Mouse (Mus musculus) R1 (cell line): Measurements from ENCODE around the gene Sec1.

ENCODE experiments used
- DNase-seq: peaks from one replicate; pipeline ENCODE4 v3.0.0-alpha.2; 2018; ENCODE audit warnings: low read depth, low spot score

Sec1 gene

DNA sequence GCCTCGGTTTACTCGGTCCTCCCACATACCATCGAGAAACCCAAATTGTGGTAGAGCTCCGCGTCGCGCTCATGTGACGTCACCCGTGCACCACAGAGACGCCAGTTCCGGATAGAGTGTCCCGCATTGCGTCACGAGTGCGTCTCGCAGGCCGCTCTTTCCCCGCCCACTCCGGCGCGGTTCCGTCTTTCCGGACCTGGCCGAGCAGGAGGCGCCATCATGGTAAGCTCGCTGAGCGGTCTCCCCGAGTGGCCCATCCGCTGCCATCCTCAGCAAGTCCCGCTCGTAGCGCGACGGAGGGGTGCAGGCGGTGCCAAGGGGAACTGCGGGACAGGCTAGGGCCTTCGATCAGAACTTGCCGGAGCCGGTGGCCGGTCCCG is 23.7 kb upstream of the Sec1 start, which contains the start of gene Sphk2:
Gene Sphk2 (minus strand): TSS at position 85 of the 380 bp plus-strand sequence.
- peak; percentile 99 for DNase-seq

DNA sequence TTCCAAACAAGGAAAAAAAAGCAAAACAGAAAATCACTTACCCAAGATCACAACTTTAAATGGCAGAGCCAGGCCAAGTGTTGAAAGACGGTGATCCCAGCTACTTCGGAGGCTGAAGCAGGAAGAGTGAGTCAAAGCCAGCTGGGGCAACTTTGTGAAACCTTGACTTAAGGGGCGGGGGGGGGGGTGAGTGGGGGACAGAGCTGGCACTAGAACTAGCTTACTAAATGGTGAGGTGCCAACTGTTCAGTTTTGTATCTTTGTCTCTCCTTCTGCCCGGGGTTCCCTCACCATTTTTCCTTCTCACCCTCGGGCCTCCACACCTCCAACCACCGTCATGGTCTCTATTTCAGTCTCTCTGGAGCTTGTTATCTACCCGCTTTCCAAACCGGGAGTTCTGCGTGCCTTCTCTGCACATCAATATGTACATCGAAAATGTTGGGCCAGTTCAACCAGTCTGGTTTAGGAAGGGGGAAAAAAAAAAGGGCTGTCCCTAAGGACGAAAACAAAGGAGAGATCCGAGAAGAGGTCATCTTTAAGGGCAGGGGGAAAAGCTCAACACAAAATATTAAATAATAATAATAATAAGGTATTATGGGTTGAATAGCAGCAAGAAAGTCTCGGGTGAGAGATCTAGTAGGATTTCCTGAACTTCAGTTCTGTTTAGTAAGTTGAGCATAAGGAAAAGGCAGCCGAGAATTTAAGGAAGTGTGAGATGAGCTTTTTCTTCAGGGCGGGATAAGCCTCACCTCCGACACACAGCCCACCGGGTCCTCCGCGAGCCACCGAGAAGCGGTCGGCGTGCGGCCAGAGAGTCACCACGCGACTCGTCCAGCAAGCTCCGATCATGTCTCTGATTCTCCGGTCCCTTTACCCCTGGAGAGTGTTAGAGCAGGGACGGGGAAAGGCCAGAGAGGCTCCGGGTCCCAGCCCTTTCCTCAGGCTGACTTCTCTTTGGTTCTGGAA is 23.0 kb upstream of the Sec1 start:
- DNase-seq: no peak

DNA sequence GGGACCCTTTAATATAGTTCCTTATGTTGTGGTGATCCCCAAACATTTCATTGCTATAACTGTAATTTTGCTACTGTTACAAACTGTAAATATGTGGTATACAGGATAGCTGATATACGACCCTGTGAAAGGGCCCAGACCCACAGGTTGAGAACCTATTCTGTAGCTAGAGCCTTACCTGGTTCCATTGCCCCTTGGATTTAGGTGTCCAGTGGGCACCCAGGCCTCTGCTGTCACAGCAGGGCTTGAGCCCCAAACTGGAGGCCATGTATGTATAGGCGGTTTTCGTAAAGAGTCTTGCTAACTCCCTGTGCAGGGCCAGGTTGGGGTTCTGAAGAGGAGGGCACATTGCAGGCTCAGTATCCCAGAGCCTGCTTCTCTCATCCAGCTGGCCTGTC is 22.3 kb upstream of the Sec1 start:
- DNase-seq: no peak

DNA sequence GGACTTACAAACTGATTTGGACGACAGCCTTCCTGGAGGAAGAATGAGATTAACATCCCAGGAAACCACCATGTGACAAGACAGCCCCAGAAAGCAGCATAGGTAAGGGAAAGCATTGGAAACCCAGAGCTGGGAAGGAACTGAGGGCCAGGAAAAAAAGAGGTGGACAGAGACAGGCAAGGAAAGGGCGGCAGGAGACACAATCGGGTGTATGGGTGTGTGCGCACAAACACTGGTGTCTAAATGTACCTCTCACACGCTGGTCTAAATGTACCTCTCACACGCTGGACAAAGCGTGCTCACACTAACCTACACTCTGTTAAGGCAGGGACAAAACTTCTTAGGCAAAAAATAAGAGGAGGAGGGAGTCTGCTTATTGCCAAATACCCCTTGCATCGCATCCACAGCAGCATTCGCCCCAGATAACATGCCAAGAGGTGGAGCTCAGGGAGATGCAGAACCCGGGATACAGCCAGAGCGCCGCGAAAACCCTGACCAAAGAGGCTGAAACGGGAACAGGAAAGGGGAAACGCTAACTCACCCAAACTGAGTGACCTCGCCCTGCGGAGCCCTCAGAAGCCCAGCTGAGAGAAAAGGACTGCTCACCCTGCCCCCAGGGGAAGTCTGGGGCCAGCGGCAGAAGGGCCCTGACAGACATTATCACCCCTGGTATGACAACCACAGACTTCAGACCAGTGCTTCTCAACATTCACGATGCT is 21.7 kb upstream of the Sec1 start:
- DNase-seq: no peak

DNA sequence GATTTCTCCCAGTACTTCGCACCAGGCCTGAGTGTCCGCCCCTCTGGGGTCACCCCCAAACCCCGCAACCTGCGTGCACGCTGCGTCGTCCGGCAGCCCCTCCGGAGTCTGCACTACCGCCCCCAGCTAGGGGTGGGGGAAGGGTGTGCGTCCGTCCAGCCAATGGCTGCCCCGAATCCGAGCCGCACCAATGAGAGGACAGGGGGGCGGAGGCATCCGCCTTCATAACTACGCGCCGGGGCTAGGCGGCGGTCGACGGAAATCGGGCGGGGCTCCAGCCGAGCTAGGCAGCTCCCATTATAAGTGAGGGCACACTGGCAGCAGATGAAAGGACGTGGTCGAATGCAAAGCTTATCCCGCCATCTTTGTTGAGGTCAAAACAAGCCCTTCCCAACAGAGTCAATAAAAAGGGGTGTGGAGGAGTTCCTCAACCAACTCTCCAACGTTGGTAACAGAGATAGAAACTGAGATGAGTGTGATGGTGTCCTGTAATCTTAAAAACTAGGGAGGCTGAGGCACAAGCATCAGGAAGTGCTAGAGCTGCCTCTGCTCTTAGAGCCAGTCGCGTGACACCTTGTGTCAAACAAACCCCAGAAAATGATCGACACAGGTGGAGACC is 21.0 kb upstream of the Sec1 start, which contains the start of gene Rpl18:
Gene Rpl18 (plus strand): TSS at position 368 of the 619 bp plus-strand sequence.
- DNase-seq: peak; percentile 99

DNA sequence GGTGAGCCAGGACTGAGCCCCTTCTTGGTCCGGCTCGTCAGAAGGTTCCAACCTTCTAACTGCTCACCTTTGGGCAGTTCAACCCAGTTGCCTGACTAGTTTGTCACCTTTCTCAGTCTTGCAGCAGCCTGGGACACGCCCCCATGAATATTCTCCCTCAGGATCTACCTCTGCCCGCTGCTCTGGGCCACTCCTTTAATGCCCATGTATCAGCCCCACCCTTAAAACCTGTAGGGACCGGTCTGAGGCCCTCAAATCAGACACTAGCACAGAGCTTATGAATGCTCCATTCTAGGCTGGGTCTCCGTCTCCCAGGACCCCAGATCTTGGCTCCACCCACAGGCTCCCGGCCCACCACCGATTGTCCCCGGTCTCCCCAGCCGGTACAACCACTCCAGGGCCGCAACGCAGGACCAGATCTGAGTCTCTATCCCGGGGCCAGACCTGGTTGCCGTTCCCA is 20.5 kb upstream of the Sec1 start:
- peak; percentile 86 for DNase-seq

DNA sequence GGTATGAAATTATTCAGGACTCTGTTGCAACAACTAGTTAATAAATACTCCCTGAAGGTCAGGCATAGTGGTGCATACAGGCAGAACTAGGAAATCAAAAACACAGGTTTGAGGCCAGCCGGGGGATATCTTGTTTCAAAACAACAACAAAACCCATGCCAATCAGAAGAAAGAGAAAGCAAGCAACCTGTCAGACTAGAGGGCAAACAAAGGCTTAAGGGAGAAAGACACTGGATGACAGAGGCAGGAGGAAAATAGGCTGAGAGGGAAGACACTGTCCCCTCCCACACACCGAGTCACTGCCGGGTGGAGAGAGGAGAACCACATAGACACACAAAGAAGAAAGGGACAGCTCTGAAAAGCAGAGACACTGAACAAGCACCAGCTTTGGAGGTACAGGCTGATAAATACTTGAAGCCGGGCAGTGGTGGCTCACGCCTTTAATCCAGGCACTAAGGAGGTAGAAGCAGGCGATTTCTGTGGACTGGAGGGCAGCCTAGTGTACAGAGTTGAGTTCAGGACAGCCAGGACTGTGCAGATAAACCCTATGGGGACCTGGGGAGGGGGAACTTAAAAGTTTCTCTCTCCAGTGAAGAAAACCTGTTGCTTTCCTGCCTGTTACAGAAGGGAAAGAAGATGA is 19.8 kb upstream of the Sec1 start:
- DNase-seq: no peak

DNA sequence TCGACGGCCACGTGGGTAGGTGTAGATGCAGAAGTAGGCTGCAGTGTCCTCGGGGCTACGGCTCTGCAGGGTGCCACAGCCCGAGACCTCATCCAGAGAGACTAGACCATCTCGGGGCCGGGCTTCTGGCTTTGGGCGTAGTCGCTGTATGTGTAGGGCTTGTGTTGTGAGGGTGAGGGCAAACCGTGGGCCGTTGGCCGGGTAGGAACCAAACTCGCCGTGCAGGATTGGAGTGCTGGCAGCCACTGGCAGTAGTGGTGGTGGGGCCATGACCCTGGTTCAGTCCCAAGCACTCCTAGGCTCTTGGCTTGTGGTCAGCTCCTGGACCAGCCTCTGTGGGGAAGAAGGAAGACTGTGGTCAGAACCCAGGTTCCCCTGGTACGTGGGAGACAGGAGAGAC is 19.2 kb upstream of the Sec1 start:
- no peak for DNase-seq

DNA sequence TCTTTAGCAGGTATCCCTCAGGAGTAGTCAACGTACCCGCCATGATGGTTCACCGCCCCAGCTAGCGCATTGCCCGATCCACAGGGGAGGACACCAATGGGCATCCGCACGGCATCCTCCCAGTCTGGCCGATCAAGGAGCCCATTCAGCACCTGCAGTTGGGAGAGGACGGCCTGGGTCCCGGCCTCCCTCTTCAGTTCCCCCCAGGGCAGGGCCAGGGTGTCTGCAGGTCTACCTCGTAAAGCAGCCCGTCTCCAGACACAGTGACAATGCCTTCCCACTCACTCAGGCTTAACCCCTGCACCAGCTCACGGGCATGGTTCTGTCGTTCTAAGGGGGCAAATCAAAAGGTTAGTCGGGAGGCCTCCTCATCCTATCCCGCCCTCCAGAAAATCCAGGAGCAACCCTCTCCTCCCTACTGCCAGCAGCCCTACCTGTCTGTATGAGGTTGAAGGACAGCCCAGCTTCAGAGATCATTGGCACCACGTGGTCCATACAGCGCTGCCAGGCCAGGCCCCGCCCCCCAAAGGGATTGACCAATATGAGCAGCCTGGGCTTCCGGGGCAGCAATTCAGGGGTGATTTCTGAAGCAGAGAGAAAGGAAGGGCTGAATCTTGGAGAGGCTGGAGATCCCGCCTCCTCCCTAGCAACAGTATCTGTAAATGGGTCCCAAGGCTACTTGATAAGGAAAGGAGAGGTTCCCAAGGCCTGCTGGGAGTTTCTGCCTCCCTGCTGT is 18.0 kb upstream of the Sec1 start:
- peak; percentile 72 for DNase-seq

DNA sequence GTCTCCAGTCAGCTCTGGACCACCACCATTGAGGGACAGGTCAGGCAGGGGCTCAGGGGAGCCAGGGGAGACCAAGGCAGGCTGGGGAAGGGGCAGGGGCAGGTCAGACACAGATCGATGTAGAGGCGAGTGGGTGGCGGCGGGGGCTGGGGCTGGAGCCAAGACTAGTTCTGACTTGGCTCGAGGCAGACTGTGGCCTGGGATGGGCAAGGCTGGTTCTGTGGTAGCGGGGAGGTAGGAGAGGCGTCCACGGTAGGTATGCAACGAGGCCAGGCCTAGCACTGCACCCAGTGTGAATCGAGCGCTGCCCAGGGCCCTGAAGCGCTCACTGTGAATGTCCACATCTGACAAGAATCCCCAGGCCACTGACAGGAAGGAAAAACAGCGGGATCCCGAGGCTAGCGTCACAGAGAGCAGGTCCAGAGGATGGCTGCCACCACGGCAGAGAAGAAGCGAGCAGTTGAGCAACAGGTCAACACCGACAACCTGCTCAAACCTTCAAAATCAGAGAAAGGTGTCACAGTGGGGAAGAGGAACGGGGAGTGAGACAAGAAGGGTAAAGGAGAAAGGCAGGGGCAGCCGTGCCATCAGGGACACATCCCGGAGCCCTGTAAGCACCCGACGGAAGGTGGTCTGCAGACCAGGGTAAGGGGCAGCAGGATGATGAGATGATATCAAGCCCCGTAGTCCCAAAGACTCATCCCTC is 17.3 kb upstream of the Sec1 start:
- no peak for DNase-seq

DNA sequence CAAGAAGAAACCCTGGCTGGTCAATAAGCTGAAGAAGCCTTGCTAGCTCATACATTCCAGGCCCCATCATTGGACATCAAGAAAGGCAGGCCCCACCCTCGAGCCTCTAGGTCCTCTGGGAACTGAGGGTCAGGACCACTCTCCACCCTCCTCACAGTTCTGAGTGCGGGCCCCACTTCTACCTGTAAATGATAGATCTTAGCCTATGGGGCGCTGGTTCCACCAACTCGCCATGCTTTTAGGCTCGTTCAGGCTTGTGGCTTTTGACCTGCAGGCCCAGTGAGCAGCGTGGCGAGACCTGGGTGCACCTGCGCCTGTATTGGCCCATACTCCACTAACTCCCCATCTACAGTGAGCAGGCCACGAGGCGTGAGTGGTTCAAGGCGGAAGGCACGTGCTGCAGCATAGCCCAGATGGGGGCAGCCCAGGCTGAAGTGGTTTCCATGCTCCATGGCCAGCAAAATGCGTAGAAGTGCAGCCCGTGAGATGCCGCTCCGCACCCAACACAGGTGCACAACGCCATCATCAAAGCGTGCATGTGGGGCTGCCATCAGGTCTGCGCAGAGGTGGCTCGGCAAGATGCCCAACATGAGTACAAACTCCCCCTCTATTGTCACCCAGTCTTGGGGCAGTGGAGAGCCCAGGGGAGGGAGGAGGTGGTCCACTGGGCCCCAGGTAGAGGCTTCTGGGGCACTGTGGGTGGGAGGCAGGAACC is 16.4 kb upstream of the Sec1 start:
- no peak for DNase-seq

DNA sequence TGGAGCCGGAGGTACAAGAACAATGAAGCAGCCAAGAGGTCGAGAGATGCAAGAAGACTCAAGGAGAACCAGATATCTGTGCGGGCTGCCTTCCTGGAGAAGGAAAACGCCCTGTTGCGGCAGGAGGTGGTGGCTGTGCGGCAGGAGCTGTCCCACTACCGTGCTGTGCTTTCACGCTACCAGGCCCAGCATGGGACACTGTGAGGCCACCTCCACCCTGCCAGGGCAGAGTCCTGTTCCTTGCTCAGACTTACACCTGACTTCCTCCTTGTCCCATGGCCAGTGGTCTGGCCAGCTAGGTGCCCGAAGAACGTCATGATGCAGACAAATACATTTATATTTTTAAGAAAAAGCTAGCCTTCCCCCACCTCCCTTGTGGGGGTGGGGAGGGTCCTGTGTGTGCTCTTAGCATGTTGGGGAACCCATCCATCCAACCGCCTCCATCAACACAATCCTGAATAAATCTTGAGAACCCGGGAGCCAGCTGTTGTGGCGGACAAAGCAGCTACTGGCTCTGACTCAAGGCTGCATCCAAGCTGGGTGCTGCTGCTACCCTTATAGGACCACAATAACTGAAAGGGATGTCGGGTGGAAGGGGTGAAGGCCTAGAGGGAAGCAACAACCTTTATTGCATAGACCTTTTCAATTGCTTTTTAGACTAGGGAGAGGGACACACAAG is 15.6 kb upstream of the Sec1 start:
- peak; percentile 39 for DNase-seq

DNA sequence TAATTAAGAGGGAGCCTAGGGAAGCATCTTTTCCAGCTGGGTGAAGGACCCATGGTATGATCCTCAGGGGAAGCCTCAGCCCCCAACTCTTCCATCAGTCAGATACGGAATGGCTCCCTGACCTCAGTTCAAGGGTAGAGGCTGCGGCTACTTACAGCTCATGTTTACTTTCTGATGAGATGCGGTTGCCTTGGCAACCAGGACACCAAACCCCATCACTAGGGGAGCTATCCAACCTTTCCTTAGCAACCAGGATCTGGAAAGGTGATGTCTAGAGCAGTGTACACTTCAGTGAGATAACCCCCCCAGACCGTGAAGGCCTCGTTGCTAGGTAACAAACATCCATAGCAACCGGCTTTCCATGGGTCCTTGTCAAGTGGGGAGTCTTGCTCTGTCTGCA is 14.8 kb upstream of the Sec1 start:
- peak; percentile 90 for DNase-seq

DNA sequence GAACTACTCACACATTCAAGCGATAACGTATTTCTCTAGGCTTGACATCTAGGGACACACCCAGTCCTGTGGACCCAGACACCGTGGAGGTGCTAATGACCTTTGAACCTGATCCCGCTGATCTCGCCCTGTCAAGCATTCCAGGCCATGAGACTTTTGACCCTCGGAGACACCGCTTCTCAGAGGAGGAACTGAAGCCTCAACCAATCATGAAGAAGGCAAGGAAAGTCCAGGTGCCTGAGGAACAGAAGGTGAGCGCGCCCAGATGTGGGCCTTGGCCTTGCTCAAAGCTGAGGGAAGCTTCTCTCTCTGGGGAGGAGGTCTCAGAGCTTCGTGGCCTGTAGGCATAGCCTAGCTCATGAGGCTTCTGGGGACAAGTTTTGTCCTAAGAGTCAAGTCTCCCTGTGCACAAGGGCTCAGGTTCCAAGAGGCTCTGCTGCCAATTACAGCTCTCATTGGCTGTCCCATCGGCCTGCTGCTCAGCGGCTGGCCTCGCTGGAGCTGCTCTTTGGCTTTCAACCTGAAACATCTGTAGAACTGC is 14.1 kb upstream of the Sec1 start:
- peak; percentile 57 for DNase-seq

DNA sequence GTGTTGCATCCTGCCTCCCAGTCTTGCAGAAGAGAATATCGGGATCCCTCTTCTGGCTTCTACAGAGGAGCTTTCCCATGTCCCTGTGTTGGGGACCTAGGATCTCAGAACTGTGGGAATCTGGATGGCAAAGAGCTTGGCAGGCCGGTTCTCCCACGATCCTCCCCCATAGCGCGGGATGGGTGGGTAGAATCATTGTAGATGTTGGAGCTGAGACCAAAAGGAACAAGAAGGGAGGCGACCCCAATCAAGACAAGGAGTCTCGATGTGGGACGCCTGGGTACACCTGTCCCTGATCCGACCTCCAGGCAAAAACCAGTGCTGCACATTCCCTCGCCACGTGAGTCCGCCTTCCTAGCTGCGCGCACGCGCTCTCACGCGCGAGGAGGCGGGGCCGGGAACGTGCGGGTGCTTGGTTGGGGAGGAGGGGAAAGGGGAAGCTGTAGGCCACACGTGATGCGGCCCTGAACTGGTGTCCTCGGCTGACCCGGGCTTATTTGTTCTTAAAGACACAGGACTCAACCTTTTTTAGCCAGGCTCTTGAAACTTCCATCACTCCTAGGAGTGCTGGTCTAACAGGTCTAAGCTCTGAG is 13.3 kb upstream of the Sec1 start:
- peak; percentile 94 for DNase-seq

DNA sequence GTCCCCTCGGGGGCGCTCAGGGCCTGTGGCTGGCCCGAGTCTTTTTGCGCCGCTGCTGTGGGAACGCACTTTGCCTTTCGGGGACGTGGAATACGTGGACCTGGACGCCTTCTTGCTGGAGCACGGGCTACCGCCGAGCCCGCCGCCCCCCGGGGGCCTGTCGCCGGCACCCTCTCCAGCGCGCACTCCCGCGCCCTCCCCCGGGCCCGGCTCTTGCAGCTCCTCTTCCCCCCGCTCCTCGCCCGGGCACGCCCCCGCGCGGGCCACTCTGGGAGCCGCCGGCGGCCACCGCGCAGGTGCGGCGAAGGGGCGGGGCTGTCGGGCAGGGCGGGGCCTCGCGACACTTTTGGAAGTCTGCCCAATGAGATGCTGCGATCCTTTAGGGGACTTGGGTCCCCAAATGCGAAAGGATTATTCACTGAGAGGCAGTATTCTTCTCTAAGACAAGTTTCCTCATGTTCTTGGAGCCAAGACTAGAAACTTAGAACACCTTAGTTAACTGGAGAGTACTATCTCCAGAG is 12.6 kb upstream of the Sec1 start:
- DNase-seq: peak; percentile 81

DNA sequence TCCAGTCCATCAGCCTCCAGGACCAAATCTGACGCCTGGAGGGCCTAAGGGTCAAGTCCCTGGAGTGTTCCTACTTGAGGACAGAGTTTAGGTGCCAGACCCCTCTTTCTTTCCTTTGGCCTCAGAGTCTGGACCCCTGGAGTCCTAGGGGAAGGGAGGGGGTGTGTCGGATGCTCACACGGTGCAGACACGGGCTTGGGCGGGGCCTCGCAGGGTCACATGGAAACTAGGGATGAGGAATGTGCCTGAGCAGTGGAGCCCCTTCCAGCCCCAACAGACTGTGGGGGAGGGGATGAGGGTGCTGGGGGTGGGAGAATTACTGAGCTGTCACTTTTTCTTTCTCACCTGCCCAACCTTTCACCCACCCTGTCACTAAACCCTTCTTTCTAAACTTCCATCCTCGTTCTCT is 11.7 kb upstream of the Sec1 start:
- DNase-seq: peak; percentile 81

DNA sequence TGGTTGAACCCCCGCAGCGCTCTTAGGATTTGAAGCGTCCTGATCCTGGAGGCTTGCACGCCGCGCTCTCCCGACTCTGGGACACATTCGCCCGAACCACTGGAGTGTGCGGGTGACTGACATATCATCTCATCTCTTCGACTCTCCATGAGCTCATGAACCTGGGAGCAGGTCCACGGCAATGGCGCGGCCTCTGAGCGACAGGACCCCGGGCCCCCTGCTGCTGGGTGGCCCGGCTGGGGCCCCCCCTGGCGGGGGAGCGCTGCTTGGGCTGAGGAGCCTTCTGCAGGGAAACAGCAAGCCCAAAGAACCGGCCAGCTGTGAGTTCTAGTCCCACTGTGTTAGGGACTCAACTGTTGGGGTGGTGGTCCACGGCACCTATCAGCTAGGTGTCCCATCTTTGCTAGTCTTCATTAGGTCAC is 11.3 kb upstream of the Sec1 start:
- no peak for DNase-seq
